Mouse (Mus musculus) urinary bladder, postnatal 10 days (tissue): ENCODE measurements around the gene Rnls.

Experiments
- DNase-seq: peaks from one replicate; pipeline ENCODE4 v3.0.0; 2022; ENCODE audit warnings: low spot score

The Rnls gene

GRCm38 (mm10) chr19:33262421-33262820, 129.7 kb downstream of the Rnls start:
- DNase-seq: no peak

DNA sequence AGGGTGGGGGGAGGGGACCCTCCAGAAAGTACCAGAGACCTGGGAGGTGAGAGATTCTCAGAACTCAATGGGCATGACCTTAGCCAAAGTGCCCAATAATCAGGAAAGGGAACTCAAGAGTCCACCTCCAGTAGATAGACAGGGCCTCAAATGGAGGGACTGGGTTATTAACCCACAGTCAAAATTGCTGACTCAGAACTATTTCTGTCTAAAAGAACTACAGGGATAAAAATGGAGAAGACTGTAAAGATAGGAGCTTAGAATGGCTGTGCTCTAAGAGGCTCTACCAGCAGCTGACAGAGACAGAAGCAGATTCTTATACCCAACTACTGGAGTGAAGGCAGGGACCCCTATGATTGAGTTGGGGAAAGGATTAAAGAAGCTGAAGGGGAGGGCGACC, 132.9 kb downstream of the Rnls start:
- DNase-seq: no peak

GRCm38 (mm10) chr19:33253893-33254292, 138.2 kb downstream of the Rnls start:
- DNase-seq: no peak

DNA sequence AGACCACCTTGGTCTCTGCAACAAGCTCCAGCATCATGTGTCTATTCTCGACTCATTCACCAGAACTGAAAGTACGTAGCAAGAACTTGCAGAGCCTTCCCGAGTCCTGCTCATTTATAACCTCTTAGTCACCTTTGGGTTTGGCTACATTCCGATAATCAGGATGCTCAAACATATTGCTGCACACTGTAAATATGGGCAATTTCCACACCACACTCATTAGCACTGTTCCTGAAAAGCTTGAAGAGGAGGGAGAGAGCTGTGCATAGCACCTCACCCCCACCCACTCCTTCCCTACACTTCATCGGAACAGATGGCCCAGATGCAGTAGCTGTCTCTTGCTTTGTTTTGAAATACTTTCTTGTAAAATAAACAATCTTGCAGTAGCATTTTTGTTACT, 139.9 kb downstream of the Rnls start:
- no peak for DNase-seq

GRCm38 (mm10) chr19:33244196-33244595, 147.9 kb downstream of the Rnls start:
- DNase-seq: no peak

GRCm38 (mm10) chr19:33240386-33240785, 151.7 kb downstream of the Rnls start:
- DNase-seq: no peak

GRCm38 (mm10) chr19:33232902-33233301, 159.2 kb downstream of the Rnls start:
- no peak for DNase-seq

DNA sequence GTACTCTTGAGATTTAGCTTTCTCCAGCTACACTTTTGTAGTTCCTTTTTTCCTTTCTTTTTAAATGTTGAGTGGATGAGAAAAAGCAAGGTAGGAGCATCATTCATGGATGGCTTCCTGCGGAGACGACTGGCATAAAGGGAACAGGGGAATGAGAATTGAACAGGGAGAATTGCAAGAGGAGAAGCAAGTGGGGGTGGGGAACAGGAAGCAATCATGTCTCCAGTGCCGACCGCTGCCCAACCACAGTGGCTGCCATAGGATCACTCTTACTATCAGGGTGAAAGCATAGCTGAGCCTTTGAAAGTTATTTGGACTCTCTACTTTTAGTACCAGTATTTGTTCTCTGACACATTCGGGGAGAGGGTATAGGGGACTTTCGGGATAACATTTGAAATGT, 160.8 kb downstream of the Rnls start:
- DNase-seq: no peak

GRCm38 (mm10) chr19:33227004-33227403, 165.1 kb downstream of the Rnls start:
- no peak for DNase-seq

GRCm38 (mm10) chr19:33225858-33226705, 166.0 kb downstream of the Rnls start:
- no peak for DNase-seq

- DNase-seq: no peak
Measured at GRCm38 (mm10) chr19:33225002-33225376, 167.1 kb downstream of the Rnls start.

DNA sequence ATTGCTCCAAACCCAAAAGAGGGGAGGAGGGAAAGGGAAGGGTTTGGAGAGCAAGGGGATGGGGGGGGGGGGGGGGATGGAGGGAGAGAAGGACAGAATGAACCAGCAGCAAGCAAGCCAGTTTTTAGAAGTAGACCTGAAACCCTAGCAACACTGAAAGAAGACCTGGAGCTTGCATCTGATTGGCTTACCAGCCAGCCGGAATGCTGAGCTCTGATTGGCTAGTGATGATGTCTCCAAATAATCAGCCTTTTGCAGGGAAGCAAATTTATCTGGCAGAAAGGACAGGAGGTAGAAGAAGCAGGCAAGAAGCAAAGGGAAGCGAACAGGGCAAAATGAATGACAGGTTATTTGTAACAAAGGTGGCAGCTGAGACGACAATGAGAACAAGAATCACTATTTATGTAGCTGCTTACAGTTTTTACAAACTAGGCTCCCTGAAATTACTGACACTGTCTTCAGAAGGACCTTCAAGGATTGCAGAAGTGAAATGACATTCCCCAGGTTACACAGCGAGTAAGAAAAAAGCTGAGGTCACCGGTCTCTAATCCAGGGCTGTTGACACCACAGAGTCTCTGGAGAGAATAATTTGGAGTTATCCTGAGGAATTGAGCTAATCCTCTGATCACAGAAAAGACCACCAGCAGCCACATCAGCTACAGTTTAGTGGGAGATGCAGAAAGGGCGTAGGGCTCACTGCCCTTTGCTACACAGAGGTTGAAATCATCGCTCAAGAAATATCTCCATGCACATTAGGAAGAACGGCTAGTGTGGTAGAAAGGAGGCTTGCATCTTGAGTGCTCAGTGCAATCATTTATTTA, 167.7 kb downstream of the Rnls start:
- no peak for DNase-seq

- no peak for DNase-seq
Measured at GRCm38 (mm10) chr19:33223766-33224165, 168.3 kb downstream of the Rnls start.

- no peak for DNase-seq
Measured at GRCm38 (mm10) chr19:33223276-33223675, 168.8 kb downstream of the Rnls start.

DNA sequence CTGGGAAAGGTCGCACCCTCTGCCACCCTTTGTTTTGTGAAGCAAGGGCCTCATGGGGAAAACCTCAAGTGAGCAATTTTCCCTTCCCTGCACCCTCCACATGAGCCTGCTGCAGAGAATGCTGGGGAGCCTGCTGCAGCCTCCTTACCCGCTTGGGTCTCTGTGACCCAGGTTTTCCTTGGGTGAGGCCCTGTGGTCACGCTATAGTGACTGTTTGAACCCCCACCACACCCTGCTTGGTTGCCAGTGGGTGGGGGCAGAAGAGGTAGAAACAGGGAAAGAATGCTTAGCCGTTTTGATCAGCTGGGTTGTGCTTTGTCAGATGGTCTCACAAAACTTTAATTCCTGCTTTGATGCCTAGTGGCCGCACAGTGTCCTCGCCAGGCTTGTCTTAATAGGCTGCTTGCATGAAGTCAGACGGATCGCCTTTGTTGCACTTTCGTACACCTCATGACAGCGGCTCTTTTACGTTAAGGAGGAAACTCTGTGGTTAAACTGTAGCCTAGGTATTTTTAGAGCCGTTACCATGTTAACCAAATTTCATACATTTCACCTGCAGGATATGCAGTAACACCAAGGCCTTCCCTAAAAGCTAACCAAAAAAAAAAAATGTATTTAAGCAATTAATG, 169.4 kb downstream of the Rnls start:
- DNase-seq: no peak

- DNase-seq: no peak
Measured at GRCm38 (mm10) chr19:33217791-33218300, 174.2 kb downstream of the Rnls start.

DNA sequence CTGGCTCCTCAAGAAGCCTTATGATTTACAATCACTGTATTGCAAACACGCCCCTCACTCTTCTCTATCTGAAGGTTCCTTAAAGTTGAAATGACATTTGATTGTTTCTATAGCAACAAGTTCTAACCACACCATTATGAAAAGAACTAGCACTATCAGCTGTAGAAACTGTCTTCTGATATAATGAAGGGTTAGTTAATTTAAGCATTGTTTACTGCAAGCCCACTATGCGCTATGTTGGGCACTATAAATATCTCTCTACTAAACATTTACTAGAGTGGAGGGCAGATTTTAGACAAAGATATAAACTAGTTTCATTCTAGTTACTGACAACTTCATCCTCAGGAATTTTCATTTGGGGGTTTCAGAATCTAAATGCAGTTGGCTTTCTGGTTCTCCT, 182.4 kb downstream of the Rnls start:
- DNase-seq: no peak

- DNase-seq: no peak
Measured at GRCm38 (mm10) chr19:33207991-33208390, 184.1 kb downstream of the Rnls start.

- no peak for DNase-seq
Measured at GRCm38 (mm10) chr19:33205389-33205788, 186.7 kb downstream of the Rnls start.

DNA sequence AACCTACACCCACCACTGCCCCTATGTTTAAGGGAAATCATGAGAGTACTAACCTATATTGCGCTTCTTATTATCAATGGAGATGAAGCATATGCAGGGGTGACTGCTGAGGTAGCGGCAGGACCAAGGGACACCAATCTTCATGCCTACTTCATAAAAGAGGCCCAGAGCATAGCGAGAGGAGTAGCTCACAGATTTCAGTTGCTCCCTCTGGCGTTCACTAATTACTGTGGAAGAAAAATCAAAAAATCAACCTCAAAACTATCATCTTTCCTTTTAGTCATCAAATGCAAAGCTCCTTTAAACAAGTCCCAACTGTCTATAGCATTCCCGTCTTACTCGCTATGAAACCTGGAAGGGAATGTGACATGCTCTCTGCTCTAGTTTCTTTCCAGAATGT, 189.7 kb downstream of the Rnls start:
- DNase-seq: no peak

DNA sequence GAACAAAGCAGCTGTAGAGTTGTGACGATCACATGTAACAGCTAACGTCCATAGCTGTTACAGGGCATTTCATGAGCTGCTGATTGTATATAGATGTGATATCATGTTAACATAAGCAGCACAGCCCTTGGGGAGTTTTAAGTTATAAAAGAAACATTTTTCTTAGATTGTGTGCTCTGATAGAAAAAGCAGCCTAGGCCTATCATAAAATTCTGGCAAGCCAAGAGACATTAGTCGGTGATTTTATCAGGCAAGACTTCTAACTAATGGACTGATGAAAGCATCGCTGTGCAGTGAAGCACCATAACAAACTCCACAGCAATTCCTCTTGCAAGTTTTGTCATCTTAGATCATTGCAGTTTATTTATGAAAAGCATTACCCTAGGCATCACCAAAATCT, 190.9 kb downstream of the Rnls start:
- no peak for DNase-seq

GRCm38 (mm10) chr19:33192064-33192463, 200.0 kb downstream of the Rnls start:
- no peak for DNase-seq

GRCm38 (mm10) chr19:33188766-33189165, 203.3 kb downstream of the Rnls start:
- DNase-seq: no peak
